20 mouse cellular contexts compared by ENCODE assay signal in genomic region chr10:31144489-31144872, GRCm38 (mm10).
"Had no signal": no experiment of that assay in that cellular context is flagged by ENCODE, and none has a peak within 500 bp of the region (broad histone marks: within the 10 kb centered on the region; RNA-seq: fewer than 3 reads in every experiment).

No protein-coding gene starts in this region.

- H3K27me3 ChIP-seq: limb, embryonic 13.5 days; midbrain, embryonic 12.5 days; midbrain, embryonic 15.5 days; neural tube, embryonic 12.5 days; neural tube, embryonic 15.5 days had no signal

- H3K9me3 ChIP-seq: limb, embryonic 13.5 days; midbrain, embryonic 12.5 days; midbrain, embryonic 15.5 days; neural tube, embryonic 12.5 days; neural tube, embryonic 15.5 days had no signal

- ATAC-seq: liver, postnatal 0 days; lung, postnatal 0 days; midbrain, embryonic 15.5 days had no signal

- H3K9ac ChIP-seq: limb, embryonic 13.5 days; liver, embryonic 14.5 days; liver, postnatal 0 days; lung, embryonic 14.5 days; midbrain, embryonic 12.5 days; midbrain, embryonic 15.5 days; neural tube, embryonic 12.5 days; neural tube, embryonic 15.5 days had no signal

- DNase-seq: kidney, postnatal 25 days; liver, postnatal 0 days; lung, embryonic 14.5 days; right cerebral cortex, adult 18-20 months; right cerebral cortex, postnatal 14 days; thymus, adult 2 months; thymus, postnatal 14 days; thymus, postnatal 4 days had no signal

- H3K4me2 ChIP-seq: limb, embryonic 13.5 days; liver, embryonic 11.5 days; lung, embryonic 14.5 days; midbrain, embryonic 12.5 days; midbrain, embryonic 15.5 days; neural tube, embryonic 12.5 days; neural tube, embryonic 15.5 days had no signal

- H3K4me1 ChIP-seq: limb, embryonic 13.5 days; midbrain, embryonic 12.5 days; midbrain, embryonic 15.5 days; neural tube, embryonic 12.5 days; neural tube, embryonic 15.5 days had no signal

- H3K27ac ChIP-seq: kidney, postnatal 0 days; layer of hippocampus, adult 2 months; limb, embryonic 13.5 days; liver, embryonic 14.5 days; macrophage; midbrain, embryonic 12.5 days; midbrain, embryonic 15.5 days; neural tube, embryonic 12.5 days; neural tube, embryonic 15.5 days; stomach, postnatal 0 days had no signal

- H3K36me3 ChIP-seq: limb, embryonic 13.5 days; midbrain, embryonic 12.5 days; midbrain, embryonic 15.5 days; neural tube, embryonic 12.5 days; neural tube, embryonic 15.5 days had no signal

- H3K4me3 ChIP-seq: layer of hippocampus, adult 2 months; limb, embryonic 13.5 days; midbrain, embryonic 12.5 days; midbrain, embryonic 15.5 days; neural tube, embryonic 12.5 days; neural tube, embryonic 15.5 days had no signal
